Mouse (Mus musculus) right cerebral cortex, postnatal 4 days (tissue): ENCODE data around the gene Scn7a.

Experiments
- DNase-seq: peaks from one replicate; pipeline ENCODE4 v3.0.0-alpha.2; 2022

Gene Scn7a

DNA sequence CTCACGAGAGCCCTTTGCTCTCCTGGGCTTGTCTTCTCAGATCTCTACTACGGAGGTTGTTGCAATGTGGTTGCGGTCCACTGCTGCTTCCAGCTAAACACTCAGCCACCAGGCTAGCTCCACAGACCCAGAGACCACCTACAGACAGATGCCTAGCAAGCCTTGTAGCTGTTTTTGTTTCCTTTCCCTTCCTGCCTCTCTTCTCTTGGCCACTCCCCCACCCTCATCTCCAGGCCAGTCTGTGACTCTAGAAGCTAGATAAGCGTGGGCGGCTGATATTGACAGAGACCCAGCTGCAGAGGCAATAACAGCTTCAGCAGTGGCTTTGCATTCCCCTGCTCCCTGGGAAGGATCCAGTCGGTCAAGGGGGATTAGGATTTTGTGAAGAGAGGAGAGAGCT, at the start of gene Scn7a:
Gene Scn7a (minus strand): TSS at position 150 of the 400 bp plus-strand sequence.
- no peak for DNase-seq

DNA sequence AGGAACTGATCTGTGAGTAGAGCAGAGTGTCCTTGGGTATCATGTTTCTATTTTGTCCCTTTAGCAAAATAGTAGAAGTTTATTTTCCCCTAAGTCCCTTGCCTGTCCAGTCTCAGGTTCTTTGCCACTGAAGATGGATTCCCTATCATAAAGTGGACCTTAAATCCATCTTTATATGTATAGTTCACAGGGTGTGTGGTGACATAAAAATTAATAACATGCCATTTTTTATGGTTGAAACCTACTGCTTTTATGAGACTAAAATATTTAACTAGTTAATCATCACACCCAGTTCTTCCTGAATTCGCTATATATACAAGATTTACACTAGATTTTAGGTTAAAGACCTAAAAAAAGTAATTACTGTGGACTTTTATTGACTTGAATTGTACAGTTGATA, 43.0 kb upstream of the Scn7a start:
- DNase-seq, result no peak

- peak; percentile 25 for DNase-seq
Observed at GRCm38 (mm10) chr2:66819862-66820559, 35.3 kb upstream of the Scn7a start.

DNA sequence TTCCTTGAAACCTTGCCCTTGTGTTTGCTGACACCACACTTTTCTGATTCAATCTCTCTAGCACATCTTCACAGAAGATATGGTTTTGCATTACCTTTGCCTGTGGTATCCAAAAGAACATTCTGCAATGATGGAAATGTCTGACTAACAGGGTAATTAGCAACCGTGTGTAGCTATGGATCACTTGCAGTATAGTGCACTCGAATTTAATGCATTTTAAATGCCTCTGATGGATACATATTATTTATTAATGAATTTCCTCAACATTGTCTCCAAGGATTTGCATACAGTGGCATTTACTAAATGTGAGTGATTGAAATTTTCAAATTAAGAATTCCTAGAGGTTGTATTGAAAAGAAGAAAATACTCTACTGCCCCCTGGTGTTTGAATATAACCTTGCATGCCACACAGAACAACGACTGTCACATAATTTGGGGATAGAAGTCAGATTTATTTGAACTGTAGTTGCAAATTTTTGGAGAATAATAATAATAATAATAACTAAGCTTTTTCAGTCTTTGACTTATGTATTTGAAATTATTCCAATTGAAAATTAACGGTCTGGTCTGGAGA, 15.0 kb upstream of the Scn7a start:
- no peak for DNase-seq

- no peak for DNase-seq
Observed at GRCm38 (mm10) chr2:66797493-66797892, 12.8 kb upstream of the Scn7a start.

DNA sequence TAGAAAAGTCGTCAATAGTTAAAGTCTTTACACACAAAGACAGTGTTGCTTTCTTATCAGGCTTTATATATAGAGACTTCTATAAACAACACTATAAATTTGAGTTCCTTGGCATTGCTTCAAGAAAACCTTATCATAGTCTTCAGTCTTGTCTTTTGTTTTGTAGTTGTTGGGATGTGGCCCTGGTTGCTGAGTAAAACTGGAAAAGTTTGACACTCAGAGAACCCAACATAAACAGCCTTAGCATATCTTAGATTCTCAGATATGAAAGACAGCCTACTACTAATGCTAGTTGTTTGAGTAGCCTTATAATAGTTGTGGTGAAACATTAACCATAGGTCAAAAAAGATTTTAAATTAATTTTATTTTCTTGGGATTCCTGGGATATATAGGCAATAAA, 6.9 kb upstream of the Scn7a start:
- DNase-seq, result no peak

DNA sequence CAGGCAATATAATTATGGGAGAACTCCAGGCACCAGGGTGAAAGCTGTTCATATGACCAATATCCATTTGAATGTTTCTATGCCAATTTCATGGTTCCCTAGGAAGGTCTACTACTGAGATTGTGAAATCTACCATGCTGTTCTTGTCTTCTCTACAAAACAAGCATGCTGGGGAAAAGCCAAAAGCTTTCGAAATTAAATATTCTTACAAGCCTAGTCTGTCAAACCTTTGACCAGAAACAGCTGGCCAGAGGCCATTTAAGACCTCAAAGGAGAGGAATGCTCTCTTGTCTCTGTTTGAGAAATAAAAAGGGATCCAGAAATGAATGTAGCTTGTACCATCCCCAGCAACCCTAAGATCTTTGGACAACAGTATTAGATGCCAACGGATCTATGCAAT, 3.8 kb downstream of the Scn7a start:
- DNase-seq, result no peak

GRCm38 (mm10) chr2:66767980-66768379, 16.7 kb downstream of the Scn7a start:
- no peak for DNase-seq

GRCm38 (mm10) chr2:66765170-66765569, 19.5 kb downstream of the Scn7a start:
- DNase-seq, result no peak

DNA sequence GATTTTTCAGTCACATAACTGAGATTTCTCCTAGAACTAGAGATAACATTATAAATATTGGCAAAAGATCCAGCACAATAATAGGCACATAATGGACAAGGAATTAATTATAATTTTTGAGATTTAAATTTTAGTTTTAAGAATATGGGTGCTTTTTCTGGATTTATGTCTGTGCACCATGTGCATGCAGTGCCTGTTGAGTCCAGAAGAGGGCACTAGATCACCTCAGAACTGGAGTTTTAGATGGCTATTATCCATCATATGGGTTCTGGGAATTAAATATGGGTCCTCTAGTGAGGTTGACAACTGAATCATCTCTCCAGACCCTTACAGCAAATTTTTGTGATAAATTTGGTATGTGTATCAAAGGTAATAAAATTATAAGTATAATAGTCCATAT, 21.8 kb downstream of the Scn7a start:
- DNase-seq, result no peak

DNA sequence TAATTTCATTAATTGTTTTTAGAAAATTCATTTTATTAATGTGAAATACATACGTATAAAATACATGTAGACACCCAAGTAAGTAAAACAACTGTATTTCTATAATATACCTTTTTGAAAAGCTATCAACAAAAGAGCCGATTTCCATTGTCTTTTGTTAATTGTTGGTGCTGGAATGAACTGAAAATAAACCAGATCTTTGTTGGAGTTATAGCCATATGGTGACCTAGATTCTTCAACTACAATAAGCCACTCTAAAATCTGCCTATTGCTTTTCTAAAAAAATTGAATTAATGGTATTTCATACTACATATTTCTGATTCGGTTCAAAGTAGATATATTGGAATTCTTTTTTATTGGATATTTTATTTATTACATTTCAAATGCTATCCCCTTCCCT, 56.7 kb downstream of the Scn7a start:
- DNase-seq, result no peak

- no peak for DNase-seq
Observed at GRCm38 (mm10) chr2:66727585-66727974, 57.1 kb downstream of the Scn7a start.

- no peak for DNase-seq
Observed at GRCm38 (mm10) chr2:66726878-66727584, 57.7 kb downstream of the Scn7a start.

- no peak for DNase-seq
Observed at GRCm38 (mm10) chr2:66712071-66712470, 72.6 kb downstream of the Scn7a start.

DNA sequence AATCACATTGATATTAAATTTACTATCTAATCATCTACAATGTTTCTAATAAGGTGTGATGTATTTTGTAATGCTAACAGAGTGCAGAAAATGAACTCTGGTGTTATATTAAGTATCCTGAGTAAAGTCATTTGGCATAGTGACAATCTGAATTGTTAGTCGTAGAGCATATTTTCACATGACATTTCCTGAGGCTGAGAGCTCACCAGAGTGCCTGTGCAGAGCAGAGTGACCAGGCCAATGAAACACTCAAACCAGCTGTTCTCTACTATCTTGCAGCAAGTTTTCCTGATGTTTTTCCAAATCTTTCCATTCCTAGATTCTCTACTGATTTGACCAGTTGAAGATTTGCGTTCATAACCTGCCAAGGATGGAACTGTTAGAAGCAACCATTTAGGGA, 92.4 kb downstream of the Scn7a start:
- no peak for DNase-seq

DNA sequence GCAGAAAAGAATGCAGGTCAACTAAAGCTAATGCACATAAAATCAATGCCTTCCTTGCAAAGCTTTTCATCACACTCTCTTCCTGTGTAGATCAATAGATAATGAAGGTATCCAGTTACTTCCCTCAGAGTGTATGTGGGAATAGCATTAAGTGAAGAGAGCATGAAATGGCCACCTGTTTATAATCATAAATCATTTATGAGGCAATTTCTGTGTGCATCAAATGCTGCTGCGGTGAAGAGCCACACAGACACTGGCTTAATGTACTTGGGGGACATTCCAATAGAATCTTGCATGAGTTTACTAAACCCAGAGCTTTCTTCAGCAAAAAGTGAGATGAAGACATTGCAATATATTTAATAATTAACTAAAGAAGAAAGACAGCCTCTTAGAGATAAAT, 122.7 kb downstream of the Scn7a start:
- DNase-seq, result no peak

- DNase-seq, result no peak
Observed at GRCm38 (mm10) chr2:66656430-66656829, 128.3 kb downstream of the Scn7a start.

GRCm38 (mm10) chr2:66655431-66655830, 129.3 kb downstream of the Scn7a start:
- DNase-seq, result no peak

DNA sequence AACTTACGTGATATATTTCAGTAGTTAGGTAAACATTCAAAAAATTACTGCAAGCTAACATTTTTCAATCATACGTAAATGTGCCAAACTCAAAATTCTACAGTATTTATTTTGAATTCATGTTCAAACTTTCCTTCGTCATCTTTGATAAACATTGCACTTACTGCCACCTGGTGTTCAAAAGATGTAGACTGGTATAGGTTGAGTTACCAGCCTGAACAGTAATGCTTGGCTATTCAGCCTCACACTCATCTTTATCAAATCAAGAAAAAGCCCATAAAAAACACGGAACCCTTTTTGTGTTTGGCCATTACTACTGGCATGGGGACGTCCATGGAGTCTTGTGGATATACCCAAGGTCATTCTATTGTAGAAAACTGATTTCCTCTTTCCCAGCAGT, 140.3 kb downstream of the Scn7a start:
- no peak for DNase-seq

DNA sequence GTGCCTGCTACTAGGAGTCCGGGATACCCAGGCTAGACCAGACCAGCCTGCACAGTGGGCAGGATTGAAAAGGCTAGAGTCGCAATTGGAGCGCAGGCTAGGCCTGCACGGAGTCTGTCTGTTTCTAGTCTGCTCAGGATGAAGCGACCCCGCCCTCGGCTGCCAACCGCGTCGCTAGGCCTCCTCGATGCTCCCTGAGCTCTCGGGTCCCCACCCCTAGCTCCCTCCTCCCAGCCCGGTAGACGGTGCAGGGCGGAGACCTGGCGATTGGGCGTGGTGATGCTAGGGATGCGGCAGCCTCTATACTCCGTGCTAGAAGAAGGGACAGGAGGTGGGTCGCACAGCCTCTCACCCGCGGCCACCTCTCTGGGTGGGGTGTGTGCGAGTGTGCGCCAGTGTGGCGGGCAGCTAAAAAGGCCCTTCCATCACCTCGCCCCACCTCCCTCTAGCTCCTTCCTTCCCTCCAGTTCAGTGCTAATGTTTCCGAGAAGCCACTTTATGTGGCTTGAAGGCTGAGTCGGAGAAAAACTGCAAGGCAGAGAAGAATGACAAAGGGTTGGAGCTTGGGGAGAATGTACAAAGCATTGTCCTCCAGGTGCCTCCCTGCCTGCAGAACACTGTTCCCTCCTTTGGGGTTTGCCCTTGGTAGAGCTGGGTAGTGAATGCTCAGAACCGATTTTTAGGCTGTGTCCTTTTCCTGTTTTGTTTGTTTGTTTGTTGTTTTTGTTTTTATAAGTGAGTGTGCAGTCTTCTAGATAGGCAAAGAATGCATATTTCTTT, 149.9 kb downstream of the Scn7a start, which contains the start of gene Scn9a:
Gene Scn9a (minus strand): TSS at position 383 of the 780 bp plus-strand sequence.
- DNase-seq, result peak; percentile 58

- no peak for DNase-seq
Observed at GRCm38 (mm10) chr2:66632728-66633127, 152.0 kb downstream of the Scn7a start.
